Mouse (Mus musculus) T-helper 17 cell (primary cell): Measurements from ENCODE around the gene Gm15127.

ENCODE experiments used
- in situ Hi-C, 2 experiments: fragments of 300-600 bp; cut with MboI, MseI; formaldehyde crosslinking; loops; 1 replicate in 1 of 2; 2 replicates in 1 of 2; pipeline ENCODE4 v1.15.1; 2025; ENCODE audit warnings: high pct_unique_total_duplicates in 2 of 2

Gene Gm15127

DNA sequence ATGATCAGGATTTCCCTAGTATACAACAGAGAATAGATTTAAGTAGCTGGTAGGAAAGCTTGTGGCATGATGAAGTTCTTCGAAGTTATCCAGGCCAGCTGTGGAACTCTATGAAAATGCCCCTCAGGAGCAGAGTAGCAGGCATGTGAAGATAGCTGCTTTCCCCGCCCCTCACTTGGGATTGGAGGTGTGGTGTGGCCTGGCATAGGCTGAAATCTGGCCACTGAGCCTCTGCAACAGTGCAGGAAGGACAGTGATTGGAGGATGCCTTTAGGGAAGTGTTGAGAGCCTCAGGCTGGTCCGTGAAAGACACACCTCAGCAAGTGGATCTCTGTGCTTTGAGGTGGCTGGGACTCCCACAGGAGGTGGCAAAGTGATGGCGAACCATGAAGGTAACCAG is at the start of gene Gm15127:
Gm15127 (plus strand) TSS at position 301 of the 400 bp plus-strand sequence.
- in situ Hi-C loops: loop anchor here in 1 of 2 experiments (5.0 to 25.0 kb wide), 3 partner anchors 496 to 1274 kb away; partner anchors contain the start of genes Gm10439 and Gm15091

DNA sequence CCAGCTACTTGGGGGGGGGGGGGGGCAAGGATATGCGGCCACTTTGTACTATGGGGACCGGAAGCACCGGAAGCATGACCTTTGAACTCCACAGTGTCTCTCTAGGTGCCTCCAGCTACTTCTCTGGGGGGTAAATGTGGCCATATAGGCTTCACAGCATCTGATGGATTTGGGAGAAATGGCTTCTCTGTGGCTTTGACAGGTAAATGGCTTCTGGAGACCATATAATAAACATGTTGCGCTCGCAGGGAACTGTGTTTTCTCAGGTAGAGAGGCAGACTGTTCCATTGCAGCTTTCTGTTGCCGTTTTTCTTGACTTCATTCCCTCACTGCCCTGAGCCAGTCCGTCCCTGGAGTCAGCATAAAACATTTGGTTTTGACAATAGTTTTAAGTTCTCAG is 48.3 kb upstream of the Gm15127 start, which contains the start of gene Gm8334:
Gm8334 (minus strand) TSS at position 101 of the 400 bp plus-strand sequence.
- in situ Hi-C loops: loop anchor here (10.0 to 25.0 kb wide), 2 partner anchors 597 to 780 kb away; no protein-coding TSS in a partner anchor

DNA sequence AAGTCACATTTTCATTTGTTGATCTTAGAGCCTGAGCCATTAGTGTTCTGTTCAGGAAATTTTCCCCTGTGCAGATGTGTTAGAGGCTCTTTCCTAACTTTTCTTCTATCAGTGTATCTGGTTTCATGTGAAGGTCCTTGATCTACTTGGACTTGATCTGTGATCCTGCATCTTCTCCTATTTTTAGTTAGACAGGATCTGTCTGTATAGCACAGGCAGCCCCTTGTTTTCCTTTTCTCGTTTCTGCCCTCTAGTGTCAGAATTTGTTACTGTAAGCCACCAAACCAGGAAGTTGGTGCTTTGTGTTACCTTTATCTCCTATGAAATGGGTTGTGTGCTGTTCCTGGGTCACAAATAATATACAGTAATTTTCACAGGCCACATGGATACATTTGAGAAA is 12.9 kb downstream of the Gm15127 start:
- in situ Hi-C loops: loop anchor here (10.0 to 25.0 kb wide), 3 partner anchors 219 to 664 kb away; no protein-coding TSS in a partner anchor
